Mouse (Mus musculus): ENCODE data around the gene Smok3b.

- TF ChIP-seq CHD2 (IDR thresholded peaks at IDR 0.05; ENCODE audit: low read depth, low read length) (no peak), HCFC1 (IDR thresholded peaks at IDR 0.05; ENCODE audit: borderline replicate concordance, insufficient read depth, low read length) (no peak)
Measured at GRCm38 (mm10) chr5:137973738-137974137, 47.5 kb upstream of the Smok3b start.
